Mouse (Mus musculus) CH12.LX (cell line): ENCODE measurements around the gene Nucb1. TPM values are rescaled to one million over a fixed set of nuclear protein-coding genes. Genes with fewer than 3 reads are reported as not detected.

Experiments used
- DNase-seq: peaks from one replicate; pipeline ENCODE4 v3.0.0-alpha.2; 2013; ENCODE audit errors: extremely low read depth
- H3K27ac ChIP-seq: 2 replicates; pipeline ENCODE4 v1.5.1; 2012; ENCODE audit warnings: low read depth, mild to moderate bottlenecking, control low read depth, moderate library complexity; ENCODE audit not compliant: insufficient read depth
- H3K27me3 ChIP-seq: replicated peaks from 2 replicates; pipeline ENCODE3; 2012; ENCODE audit warnings: inconsistent platforms
- H3K36me3 ChIP-seq, 2 experiments: replicated peaks in 1 of 2; 2 replicates each; pipeline versions ENCODE3 to v1.6.1; 2012; ENCODE audit warnings: inconsistent platforms in 1 of 2, low read length in 1 of 2, mild to moderate bottlenecking in 1 of 2, mixed read lengths in 1 of 2, moderate library complexity in 1 of 2; ENCODE audit not compliant: control insufficient read depth in 1 of 2, insufficient read depth in 1 of 2
- H3K4me1 ChIP-seq, 2 experiments: 2 replicates each; pipeline ENCODE4 v1.6.1; 2012; ENCODE audit warnings: inconsistent platforms in 1 of 2, moderate library complexity in 1 of 2; ENCODE audit not compliant: insufficient read depth in 2 of 2, control insufficient read depth in 1 of 2
- H3K4me2 ChIP-seq: 2 replicates; pipeline ENCODE4 v1.6.1; 2012; ENCODE audit warnings: low read depth, mild to moderate bottlenecking, control low read depth; ENCODE audit not compliant: poor library complexity, insufficient read depth, severe bottlenecking
- H3K4me3 ChIP-seq, 3 experiments: fragments of 150-350 bp in 1 of 3; sonication (generic) in 1 of 3; replicated peaks in 1 of 3; 2 replicates each; pipeline versions ENCODE3 to v1.5.1; 2011 to 2012; ENCODE audit warnings: low read depth in 2 of 3, low read length in 2 of 3, mild to moderate bottlenecking in 2 of 3, moderate library complexity in 2 of 3, control low read depth in 1 of 3, improper control_type of control experiment in 1 of 3, inconsistent platforms in 1 of 3, mixed read lengths in 1 of 3; ENCODE audit not compliant: poor library complexity in 1 of 3
- H3K79me2 ChIP-seq: replicated peaks from 2 replicates; pipeline ENCODE4 v1.6.1; 2012; ENCODE audit warnings: mild to moderate bottlenecking, moderate library complexity; ENCODE audit not compliant: control insufficient read depth, poor library complexity, insufficient read depth, severe bottlenecking; ENCODE audit errors: extremely low read depth
- H3K9ac ChIP-seq: 2 replicates; pipeline ENCODE4 v1.6.1; 2012; ENCODE audit warnings: low read depth, mild to moderate bottlenecking, control low read depth, moderate library complexity; ENCODE audit not compliant: insufficient read depth
- H3K9me3 ChIP-seq: replicated peaks from 2 replicates; pipeline ENCODE3; 2012; ENCODE audit warnings: low read length, inconsistent platforms, mixed read lengths
- EP300 ChIP-seq: IDR thresholded peaks from 2 replicates; pipeline ENCODE4 v1.6.1; 2011; ENCODE audit warnings: low read length, improper control_type of control experiment
- HCFC1 ChIP-seq: IDR thresholded peaks from 2 replicates; pipeline ENCODE4 v1.6.1; 2012; ENCODE audit warnings: low read depth, mild to moderate bottlenecking, inconsistent platforms, low read length, improper control_type of control experiment
- JUN ChIP-seq: IDR thresholded peaks from 2 replicates; pipeline ENCODE4 v1.6.1; 2011; ENCODE audit warnings: low read depth, mild to moderate bottlenecking, low read length, improper control_type of control experiment, moderate library complexity; ENCODE audit not compliant: insufficient read depth
- JUND ChIP-seq: conservative IDR thresholded peaks from 2 replicates; pipeline ENCODE4 v1.6.1; 2011; ENCODE audit warnings: low read depth, low read length, improper control_type of control experiment
- MXI1 ChIP-seq: IDR thresholded peaks from 2 replicates; pipeline ENCODE4 v1.6.1; 2011; ENCODE audit warnings: mild to moderate bottlenecking, low read depth, low read length, improper control_type of control experiment
- NELFE ChIP-seq: IDR thresholded peaks from 2 replicates; pipeline ENCODE4 v1.6.1; 2011; ENCODE audit warnings: low read depth, low read length, improper control_type of control experiment
- POLR2A ChIP-seq: IDR thresholded peaks from 2 replicates; pipeline ENCODE4 v1.6.1; 2011; ENCODE audit warnings: low read depth, mild to moderate bottlenecking, improper control_type of control experiment, low read length
- UBTF ChIP-seq: IDR thresholded peaks from 2 replicates; pipeline ENCODE4 v1.6.1; 2012; ENCODE audit warnings: low read depth, mild to moderate bottlenecking, inconsistent platforms, low read length, improper control_type of control experiment, moderate library complexity
- dilution Hi-C: fragments of 300-500 bp; cut with MboI; formaldehyde crosslinking; loops from 2 replicates; pipeline ENCODE4 v1.14.3; 2020; ENCODE audit warnings: low sequenced_read_pairs; ENCODE audit not compliant: extremely low pct_unique_long_range_greater_than_20kb, extremely low pct_ligation_motif_present
- in situ Hi-C: fragments of 300-500 bp; cut with MboI; formaldehyde crosslinking; loops from 3 replicates; pipeline ENCODE4 v1.14.3; 2019; ENCODE audit warnings: low sequenced_read_pairs, low pct_ligation_motif_present, low pct_unique_long_range_greater_than_20kb, mixed read lengths
- polyA plus RNA-seq: library from polyadenylated mRNA; unstranded; fragments of >175 nt; gene quantifications from 2 replicates; pipeline ENCODE4 v1.2.1, GENCODE M21; 2012; ENCODE audit warnings: low read depth; ENCODE audit not compliant: insufficient read length
- total RNA-seq, 2 experiments: library from RNA; depleted of rRNA; stranded (reverse); fragments of 300-350 nt in 1 of 2; fragments of >200 nt in 1 of 2; gene quantifications; 2 replicates each; pipeline ENCODE4 v1.2.3; 2012 to 2014

Nucb1 gene
- total and polyA plus RNA-seq, 3 experiments: 40.8 to 90.4 (median 83.4) TPM

DNA sequence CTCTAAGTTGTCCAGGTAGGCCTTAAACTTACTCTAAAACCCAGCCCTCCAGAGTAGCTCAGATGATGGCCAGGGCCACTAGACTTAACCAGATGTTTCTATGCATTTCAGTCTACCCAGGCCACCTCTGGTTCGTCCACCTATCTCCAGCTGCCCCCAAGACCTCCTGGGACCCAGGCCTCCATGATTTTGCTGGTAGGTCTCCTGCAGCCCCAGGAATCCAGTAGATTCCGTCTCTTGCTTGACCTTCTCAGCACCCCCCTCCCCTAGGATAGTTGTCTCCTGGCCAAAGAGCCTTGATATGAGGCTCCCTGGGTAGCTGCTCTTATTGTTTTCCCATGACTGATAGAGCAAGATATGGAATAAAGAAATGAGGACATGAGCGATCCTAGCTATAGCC, 28.9 kb upstream of the Nucb1 start:
- no peak for TF ChIP-seq NELFE
- TF ChIP-seq EP300: no peak
- no peaks in the 10 kb centered on the region for H3K4me1 ChIP-seq
- no peak overlapping the region for H3K27ac ChIP-seq
- H3K9me3 ChIP-seq: no peaks in the 10 kb centered on the region
- no peaks in the 10 kb centered on the region for H3K36me3 ChIP-seq
- no peak overlapping the region for H3K4me2 ChIP-seq
- H3K27me3 ChIP-seq: peaks cover 1% of the 10 kb centered on the region
- no peaks in the 10 kb centered on the region for H3K79me2 ChIP-seq
- H3K9ac ChIP-seq: no peak overlapping the region
- no peak overlapping the region for H3K4me3 ChIP-seq
- dilution Hi-C loops: no loop called here
- in situ Hi-C loops: no loop called here
- DNase-seq: no peak

DNA sequence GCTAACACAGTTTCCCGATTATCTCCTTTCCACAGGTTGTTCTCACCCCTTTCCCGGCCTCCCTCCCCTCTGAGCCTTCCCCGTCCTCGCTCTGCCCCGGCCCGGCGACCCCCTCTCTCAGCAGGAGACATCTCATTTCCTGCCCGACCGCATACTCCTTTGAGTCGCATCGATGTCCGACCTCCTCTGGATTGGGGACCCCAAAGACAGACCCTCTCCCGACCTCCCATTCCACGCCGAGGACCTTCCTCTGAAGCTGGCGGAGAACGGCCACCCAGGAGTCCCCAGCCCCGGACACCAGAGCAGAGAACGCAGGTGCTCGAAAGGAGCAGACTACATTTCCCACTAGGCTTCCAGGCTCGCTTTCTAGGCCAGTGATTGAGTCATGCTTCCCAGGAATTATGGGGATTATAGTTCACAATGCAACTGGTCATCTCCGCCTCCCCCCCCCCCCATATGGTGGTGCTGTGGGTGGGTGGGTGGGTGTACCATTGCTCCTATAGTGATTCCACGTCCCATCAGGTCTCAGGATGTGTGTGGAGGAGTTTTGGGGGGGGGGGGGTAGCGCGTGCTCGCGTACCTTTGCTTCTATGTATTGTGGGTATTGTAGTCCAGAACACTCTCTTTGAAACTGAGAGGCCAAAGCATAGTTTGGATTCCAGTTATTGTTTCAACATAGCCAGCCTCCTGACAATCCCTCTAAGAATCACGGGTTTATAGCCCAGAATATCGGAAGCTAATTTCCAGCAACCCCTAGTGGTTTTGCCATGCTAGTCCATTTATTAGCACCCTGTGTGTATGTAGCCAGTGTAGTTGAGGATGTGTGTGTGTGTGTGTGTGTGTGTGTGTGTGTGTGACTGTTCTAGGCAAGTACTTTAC, 28.2 kb upstream of the Nucb1 start:
- Histone ChIP-seq H3K9ac (no peak overlapping the region), H3K79me2 (no peaks in the 10 kb centered on the region), H3K4me3 (no peak overlapping the region), H3K4me1 (no peaks in the 10 kb centered on the region), H3K36me3 (no peaks in the 10 kb centered on the region), H3K27ac (no peak overlapping the region), H3K27me3 (peaks cover 7% of the 10 kb centered on the region), H3K4me2 (no peak overlapping the region), H3K9me3 (no peaks in the 10 kb centered on the region)
- TF ChIP-seq HCFC1: peak; percentile 39; the same call in 1 of the 2 replicates
- no peak for TF ChIP-seq UBTF
- no peak for TF ChIP-seq JUN
- TF ChIP-seq MXI1: no peak
- TF ChIP-seq POLR2A: no peak
- DNase-seq: no peak
- dilution Hi-C loops (no loop called here), in situ Hi-C loops (no loop called here)

DNA sequence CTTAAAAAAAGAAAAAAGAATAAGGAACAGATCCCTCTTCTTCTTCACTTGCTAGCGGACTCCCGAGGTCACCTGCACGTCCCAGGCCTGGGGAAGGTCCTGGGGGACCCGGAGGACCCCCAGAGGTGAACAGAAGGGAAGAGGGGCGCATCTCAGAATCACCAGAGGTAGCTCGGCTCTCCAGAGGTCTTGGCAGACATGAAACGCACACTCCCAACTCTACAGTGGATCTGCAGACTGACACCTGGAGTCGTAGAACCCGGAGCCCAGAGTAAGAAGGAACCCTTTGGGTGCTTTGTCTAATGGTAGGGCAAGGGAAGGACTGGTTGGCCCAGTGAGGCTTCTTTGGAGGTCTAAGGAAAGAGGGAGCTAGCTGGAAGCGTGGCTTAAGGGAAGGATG, 27.4 kb upstream of the Nucb1 start:
- in situ Hi-C loops: no loop called here
- peaks cover 9% of the 10 kb centered on the region for H3K27me3 ChIP-seq

More for the DNA sequence above, 27.4 kb upstream of the Nucb1 start:
- Histone ChIP-seq H3K9me3 (no peaks in the 10 kb centered on the region), H3K4me3 (no peak overlapping the region), H3K36me3 (no peaks in the 10 kb centered on the region), H3K9ac (no peak overlapping the region), H3K4me2 (no peak overlapping the region), H3K4me1 (no peaks in the 10 kb centered on the region), H3K79me2 (no peaks in the 10 kb centered on the region), H3K27ac (no peak overlapping the region)
- no peak for DNase-seq
- TF ChIP-seq JUND (no peak), JUN (no peak)
- dilution Hi-C loops: no loop called here
